Mouse (Mus musculus) kidney, adult 8-10 months (tissue): ENCODE data around the gene Cpne4.

Experiments used
- DNase-seq, 2 experiments: peaks; one replicate each; pipeline ENCODE4 v3.0.0; 2022

The Cpne4 gene

GRCm38 (mm10) chr9:104693145-104693544 is 146.1 kb downstream of the Cpne4 start:
- DNase-seq = peak; percentile 8 to 25

DNA sequence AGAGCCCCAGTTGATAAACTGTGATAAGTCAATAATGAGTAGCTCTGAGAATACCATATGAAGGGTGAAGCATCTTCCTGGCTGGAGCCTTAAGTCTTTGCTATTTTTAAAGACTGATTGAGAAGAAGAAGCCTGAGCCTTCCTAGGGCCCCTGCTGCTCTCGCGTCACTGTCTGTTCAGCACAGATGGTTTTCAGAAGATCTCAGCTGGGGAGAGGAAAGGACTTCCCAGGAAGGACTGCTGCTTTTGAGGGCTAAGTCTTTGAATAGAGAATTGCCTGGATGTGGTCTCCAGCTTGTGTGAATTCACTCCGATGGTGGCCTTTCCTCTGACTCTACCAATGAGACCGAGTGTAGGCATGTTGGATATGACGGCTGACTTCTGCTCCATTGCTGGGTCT is 163.7 kb downstream of the Cpne4 start:
- no peak for DNase-seq

GRCm38 (mm10) chr9:104725311-104725710 is 178.2 kb downstream of the Cpne4 start:
- DNase-seq = no peak

GRCm38 (mm10) chr9:104742661-104743380 is 195.7 kb downstream of the Cpne4 start:
- no peak for DNase-seq

- no peak for DNase-seq
Measured at GRCm38 (mm10) chr9:104755519-104755918, 208.4 kb downstream of the Cpne4 start.

DNA sequence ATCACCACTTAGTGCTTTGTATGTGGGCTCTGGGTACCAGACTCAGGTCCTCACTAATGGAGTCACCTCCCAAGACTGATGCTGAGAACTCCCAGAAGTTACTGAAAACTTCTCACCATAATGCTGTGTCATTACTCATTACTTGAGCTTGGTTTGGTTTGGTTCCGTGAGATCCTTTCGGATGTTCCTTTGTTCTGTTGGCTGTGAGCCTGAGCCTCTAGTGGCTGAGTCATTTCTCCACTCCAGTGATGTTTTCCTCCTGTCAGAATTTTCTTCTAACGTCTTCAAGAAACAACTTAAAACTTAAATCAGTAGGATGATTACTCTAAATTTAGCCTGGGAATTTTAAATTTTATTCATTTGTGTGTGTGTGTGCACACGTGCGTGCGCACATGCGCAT is 212.9 kb downstream of the Cpne4 start:
- DNase-seq = no peak

DNA sequence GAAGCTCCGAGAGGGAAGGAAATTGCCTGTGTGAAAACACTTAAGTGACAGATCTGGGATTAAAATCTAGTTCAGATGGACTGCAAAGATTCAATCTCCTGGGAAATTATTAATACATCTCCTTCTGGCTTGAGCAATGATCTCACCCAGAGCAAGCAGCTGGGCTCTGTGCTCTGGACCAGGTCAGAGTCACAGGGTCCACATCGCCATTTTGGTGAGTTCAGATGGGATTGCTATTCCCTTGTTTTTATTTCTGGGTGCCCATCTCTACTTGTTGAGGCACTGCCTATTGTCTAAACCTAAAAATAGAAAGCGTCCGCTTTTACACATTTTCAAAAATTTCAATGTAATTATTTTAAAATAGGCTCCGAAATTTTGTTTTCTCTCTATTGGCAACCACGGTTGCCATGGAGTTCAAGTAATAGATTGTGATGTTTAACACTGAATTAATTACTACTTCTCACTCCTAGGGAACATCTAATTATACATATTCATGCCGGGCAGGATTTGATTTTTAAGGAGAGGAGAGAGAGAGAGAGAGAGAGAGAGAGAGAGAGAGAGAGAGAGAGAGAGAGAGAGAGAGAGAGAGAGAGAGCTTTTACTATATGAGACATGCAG is 229.2 kb downstream of the Cpne4 start:
- DNase-seq = no peak

DNA sequence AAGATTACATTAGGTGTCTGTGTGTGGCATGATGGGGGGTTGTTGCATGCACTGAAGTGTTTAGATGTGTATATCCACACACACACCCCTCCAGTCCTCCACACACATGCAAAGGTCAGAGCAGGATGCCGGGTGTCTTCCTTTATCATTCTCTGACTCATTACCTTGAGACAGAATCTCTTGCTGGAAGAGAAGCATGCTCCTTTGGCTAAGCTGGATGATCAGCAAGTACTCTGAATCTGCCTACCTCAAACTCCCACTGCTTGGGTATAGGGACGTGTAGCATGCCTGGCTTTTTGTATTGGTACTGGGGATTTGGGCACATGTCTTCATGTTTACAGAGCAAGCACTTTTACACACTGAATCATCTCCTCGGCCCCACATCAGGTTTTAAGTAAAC is 230.0 kb downstream of the Cpne4 start:
- no peak for DNase-seq

GRCm38 (mm10) chr9:104777780-104778179 is 230.7 kb downstream of the Cpne4 start:
- no peak for DNase-seq

GRCm38 (mm10) chr9:104796601-104797000 is 249.5 kb downstream of the Cpne4 start:
- no peak for DNase-seq

DNA sequence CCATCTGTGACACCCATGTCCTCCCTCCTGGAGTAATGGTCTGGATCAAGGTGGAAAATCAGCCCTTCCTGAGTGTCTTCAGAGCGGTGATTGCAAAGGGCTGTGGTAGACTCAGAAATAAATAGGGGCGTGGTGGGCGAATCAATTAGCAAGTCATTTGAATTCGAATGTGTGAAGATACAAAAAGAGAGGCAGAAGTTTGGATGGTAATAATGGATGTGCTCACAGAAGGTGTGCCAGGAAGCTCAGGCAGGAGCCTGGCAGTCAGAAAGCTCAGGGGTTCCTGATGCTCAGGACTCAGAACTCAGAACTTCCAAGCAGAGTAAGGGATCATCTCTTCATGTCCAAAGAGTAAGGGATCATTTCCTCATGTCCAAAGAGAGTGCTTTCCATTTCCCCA is 257.7 kb downstream of the Cpne4 start:
- no peak for DNase-seq

DNA sequence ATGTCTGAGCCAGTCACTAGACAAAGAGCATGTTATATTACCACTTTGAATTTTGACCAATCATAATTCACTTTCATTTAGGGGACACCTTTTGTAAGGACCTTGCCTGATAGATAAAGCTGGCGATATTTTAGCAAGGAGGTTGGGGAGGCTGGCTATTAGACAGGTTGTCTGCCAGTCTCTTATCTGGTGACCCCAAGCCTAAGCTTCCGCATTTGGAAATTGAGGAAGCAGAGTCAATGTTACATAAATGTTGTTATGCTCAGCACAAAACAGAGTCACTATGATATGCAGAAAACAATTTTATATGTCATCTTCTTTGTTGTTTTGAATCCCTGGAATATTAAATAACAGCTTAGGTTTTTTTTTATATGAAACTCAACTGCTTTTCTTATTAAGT is 267.6 kb downstream of the Cpne4 start:
- no peak for DNase-seq

DNA sequence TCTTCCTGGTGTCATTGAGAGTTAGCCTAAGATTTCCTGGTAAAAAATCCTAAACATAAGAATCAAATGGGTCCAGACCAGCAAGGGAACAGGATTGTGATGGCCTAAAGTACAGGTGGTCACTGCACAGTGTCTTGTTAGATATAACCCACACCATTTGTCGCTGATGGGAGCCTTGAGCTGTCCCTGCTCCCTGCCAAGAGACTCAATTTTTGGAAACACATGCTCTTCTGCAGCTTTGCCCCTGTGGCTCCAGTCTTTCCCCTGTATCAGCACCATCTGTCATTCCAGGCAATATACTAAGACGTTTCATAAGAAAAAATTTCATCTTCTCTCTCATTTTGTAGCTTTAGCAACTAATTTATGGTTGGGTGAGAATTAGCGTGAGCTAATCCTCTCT is 281.6 kb downstream of the Cpne4 start:
- no peak for DNase-seq

DNA sequence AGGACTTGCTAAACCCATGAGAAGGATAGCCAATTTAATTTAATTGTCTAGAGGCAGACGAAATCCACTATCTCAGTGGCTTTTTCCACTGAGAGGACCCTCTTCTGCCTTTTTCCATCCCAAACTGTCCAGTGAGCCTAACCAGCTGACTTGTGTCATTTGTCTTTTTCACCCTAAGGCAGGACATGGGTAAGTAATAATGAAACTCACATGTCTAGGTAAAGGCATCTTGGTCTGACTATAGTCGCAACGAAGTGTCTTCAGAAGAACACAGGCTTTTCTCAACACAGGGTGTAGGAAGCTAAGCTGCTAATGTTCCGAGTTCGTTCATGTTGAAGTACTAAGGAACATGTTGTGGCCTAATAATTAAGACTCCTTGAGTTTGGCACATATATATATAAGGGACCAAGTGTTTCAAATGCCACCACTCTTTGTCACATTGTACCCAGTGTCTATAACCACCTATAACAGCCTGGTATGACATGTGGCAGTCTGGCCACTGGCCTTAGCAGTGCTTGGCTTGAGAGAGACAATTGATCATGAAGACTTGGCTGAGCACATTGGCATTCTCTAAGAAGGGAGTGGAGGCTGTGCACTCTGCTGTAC is 286.0 kb downstream of the Cpne4 start:
- DNase-seq = no peak

DNA sequence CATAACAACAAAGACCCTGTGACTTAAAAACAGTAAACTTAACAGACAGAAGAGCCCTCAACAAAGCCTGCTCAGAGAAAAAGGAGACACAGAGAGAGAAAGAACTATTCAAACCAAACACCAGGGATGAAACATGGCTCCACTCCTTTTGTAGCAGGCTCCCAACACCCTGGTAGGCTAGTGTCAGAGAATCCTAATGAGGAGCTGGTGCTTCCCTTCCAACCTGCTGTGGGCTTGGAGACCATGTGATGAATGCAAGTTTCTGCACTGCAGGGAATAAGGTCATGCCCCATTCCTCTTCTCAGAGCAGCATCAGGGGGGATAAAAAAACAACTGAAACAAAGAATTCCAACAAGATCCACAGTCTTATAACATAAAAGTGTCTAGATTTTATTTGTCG is 290.8 kb downstream of the Cpne4 start:
- DNase-seq = no peak

DNA sequence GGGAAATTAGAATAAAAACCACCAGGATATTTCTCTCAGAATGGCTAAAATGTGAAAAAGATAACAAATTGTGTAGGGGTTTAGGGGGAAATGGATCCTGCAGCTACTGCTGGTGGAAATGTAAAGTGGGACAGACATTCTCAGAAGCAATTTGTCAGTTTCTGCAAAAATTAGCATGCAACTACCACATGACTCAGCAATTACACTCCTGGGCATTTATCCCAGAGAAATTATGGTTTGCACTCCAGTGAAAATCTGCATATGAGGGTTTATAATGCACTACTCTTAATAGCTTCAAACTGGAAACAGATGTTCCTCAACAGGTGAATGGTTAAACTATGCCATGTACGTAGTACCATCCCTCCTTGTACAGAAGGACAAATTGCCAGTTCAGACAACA is 294.2 kb downstream of the Cpne4 start:
- DNase-seq = no peak

GRCm38 (mm10) chr9:104845226-104845930 is 298.3 kb downstream of the Cpne4 start:
- DNase-seq = no peak

GRCm38 (mm10) chr9:104853701-104854100 is 306.6 kb downstream of the Cpne4 start:
- no peak for DNase-seq

GRCm38 (mm10) chr9:104854245-104854921 is 307.3 kb downstream of the Cpne4 start:
- no peak for DNase-seq

GRCm38 (mm10) chr9:104865830-104866229 is 318.7 kb downstream of the Cpne4 start:
- peak in 1 of 2 experiments; percentile 4 for DNase-seq

DNA sequence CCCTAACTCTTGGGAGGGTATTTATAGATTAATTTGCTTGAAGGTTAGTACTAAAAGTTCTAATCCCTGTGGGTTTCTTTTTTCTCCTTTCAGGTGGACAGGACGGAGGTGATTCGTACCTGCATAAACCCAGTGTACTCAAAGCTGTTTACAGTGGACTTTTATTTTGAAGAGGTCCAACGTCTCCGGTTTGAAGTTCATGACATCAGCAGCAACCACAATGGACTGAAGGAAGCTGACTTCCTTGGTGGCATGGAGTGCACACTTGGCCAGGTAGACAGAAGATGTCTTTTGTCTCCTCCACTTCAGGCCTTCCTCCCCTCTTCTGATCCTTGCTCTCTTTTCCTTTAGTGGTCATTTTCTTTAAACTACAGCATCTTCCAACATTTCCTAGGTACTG is 325.5 kb downstream of the Cpne4 start:
- no peak for DNase-seq

- peak; percentile 16 to 23 for DNase-seq
Measured at GRCm38 (mm10) chr9:104874157-104874556, 327.1 kb downstream of the Cpne4 start.

- DNase-seq = no peak
Measured at GRCm38 (mm10) chr9:104877014-104877413, 329.9 kb downstream of the Cpne4 start.
